Mouse (Mus musculus) cerebellum, adult 18-20 months (tissue): ENCODE results near the gene BC061212.
"Not testable (repeated sequence)": the region's sequence is repeated elsewhere in the genome, so short reads cannot be mapped to it uniquely, and the experiment has no call there.

Experiments
- DNase-seq, 2 experiments: peaks; one replicate each; pipeline ENCODE4 v3.0.0; 2021

The BC061212 gene

DNA sequence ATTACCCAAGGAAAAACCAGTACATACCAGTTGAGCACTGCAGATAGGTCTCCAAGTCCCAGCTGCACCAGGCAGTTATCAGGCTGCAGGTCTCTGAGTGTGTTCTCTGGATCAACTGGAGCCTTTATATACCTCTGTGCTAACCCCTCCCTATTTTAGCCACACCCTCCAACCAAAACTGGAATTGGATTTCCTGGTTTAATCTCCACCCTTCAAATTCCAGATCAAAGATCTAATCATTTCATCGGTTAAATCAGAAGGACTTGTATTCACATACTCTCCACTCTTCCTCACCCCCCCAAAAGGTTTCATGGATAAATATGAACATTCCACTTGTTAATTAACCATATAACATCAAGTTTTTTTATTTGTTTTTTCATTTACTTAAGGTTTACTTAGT lies at the start of gene BC061212:
BC061212 (minus strand) TSS at position 101 of the 400 bp plus-strand sequence.
- DNase-seq = not testable (repeated sequence)

DNA sequence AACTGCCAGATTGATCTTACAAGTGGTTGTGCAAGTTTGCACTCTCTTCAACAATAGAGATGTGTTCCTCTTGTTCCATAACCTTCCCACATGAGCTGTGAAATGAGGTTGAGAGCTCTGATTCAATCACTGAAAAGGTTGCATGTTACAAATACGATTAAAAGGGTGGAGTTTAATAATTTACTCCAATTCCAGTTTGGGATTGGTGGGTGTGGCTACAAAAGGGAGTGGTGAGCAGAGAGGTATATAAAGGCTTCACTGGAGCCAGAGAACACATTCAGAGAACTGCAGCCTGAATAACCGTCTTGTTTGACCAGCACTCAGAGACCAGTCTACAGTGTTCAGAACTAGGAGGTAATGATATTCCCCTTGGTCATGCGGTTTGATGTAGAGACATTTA lies 5.7 kb upstream of the BC061212 start, which contains the start of gene Gm6351:
Gm6351 (plus strand) TSS at position 301 of the 400 bp plus-strand sequence.
- DNase-seq = not testable (repeated sequence)
